Mouse (Mus musculus): Measurements from ENCODE around the gene Afap1l2.

The Afap1l2 gene

GRCm38 (mm10) chr19:56873816-56874600, 134.0 kb downstream of the Afap1l2 start, which contains the start of gene Vwa2:
Gene Vwa2 (plus strand): TSS chr19:56874249.
- DNase-seq: no peak

- no peak for DNase-seq
These were observed 140.3 kb downstream of the Afap1l2 start for GRCm38 (mm10) chr19:56867701-56868100.

Measured in B cell, adult 2 months (primary cell).